Mouse (Mus musculus): ENCODE measurements at regions not wholly inside any gene's neighbourhood (a gene's known extent, or its start where the extent isn't known, plus 50 kb on each side); places are given as distances from the start of the nearest gene placed in this dataset.

DNA sequence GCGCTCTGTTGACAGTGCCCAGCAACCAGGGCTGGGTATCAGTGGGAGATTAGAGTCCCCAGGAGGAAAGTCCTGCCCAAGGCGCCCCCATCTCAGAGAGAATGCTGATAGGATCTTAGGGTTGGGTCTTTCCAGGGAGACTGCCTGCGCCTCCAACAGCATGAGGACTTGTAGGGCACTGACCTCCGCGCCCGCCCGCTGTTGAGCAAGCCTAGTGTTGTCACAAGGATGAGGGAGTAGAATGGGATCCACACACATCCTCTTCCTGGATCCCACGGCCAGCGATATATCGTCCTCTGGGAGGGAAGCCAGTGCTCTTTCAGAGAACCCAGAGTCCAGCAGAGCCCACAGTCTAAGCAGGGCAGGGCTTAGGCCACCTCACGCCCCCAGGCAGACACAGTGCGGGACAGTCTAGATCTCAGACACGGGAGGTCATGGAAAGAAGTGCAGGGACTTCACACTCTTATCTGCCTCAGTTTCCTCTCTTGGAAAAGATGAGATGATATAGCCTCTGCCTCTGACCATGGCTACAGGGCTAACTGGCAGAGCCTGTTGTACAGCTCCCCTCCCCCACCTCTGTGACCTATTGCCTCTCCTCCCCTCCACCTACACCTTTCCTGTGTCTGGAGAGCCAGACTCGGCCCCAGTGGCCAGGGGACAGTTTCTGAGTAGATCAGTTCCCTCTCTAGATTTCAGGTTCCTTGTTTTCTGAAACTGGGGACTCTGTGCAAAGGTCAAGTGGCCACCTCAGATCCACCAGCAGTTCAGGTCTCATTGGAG, 52.0 kb upstream of the Dusp5 start:
- no peak for DNase-seq (ENCODE audit: low spot score)

DNA sequence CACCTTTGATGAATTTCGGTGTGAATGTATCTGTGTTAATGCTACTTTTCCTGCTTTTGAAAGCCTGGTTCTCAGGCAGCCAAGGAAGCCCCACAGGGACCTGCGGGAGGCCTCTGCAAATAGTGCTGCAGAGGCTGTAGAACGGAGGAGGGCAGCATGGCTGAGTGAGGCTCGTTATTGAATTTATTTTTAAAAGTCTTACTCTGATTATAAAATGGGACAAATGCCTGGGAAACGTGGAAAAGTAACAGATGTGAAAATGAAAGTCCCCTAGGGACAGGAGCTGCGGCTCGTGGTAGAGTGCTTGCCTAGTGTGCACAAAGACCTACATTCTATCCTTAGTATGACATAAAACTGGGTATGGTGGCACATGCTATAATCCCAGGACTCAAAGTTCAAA, 59.7 kb upstream of the Dusp5 start:
- DNase-seq (ENCODE audit: low spot score): no peak

DNA sequence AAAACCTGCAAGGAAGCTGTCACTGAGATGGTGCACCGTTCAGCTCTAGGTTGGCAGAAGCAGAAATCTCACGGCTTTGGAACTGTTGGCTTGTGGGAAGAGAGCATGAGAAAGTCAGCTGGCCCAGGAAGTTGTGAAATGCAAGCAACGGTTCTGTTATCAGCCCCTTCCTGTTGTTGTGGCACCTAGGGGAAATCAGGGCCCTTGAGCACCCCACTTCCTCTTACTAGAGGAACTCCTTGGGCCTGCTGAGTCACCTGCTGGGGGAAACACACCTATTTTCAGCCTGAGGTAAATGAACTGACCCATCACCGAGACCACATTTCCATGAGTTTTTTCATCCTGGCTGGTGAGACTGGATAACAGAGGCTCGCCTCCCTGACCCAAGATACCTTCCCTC, 64.2 kb upstream of the Dusp5 start:
- no peak for DNase-seq (ENCODE audit: low spot score)

DNA sequence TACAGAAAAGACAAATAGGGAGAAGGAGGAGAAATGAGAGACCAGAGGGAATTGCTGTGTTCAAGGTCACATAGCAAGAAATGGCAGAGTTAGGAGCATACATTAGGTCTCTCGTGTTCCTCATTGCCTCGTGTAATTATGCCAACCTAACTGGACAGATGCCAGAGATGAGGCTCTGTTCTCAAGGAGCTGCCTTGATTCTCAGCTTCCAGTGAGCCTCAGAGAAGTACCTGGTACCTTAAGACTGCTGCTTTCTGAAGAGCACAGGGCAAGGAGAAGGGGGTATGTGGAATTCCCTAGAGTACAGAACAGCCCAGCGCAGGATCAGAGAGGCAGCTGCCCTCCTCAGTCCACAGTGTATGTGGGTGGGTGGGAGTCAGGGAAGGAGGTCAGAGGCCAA, 64.8 kb upstream of the Dusp5 start:
- DNase-seq (ENCODE audit: low spot score): no peak

DNA sequence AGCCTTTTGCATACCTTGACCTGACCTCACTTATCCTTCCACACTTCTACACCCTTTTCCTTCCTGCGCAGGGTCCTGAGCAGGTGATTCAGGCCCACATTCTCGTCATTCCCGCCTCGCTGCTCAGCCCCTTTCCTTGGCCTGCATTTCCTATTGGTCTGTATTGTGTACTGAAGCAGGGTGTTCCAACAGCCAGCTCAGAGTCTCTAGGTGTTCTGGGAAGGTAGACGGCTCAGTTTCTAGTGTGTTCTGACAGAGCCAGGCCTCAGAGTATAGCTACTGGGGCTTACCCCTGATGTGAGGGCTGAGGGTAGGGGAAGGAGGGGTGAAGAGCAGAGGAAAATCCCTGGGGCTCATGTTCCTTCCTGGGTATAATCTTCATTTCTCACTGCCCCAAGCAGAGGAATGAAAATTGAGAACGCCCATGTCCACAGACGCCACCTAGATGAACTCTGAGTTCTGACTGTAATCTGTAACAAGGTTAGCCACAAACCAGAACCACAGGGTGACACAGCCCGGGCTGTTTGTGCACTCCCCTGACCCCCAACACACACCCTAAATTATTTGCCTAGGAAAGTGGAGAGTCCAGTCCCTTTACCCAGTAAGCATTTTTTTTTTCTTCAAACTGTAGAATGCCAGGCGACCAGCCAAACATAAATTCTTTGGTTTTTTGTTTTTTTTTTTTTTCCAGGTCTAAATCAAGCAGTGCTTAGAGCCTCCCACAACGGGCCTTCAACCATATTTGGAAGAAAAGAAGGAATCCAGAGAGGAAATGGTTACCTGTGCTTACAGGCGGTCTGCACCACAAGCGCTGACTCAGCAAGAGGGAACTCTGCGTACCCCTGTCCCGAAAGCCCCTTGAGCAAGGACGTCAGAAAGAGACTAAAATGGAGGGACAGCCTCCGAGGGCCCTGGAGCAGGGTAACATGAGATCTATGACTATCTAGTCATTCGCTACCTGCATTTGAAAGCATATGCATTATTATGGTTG, 67.6 kb upstream of the Dusp5 start:
- no peak for DNase-seq (ENCODE audit: low spot score)

DNA sequence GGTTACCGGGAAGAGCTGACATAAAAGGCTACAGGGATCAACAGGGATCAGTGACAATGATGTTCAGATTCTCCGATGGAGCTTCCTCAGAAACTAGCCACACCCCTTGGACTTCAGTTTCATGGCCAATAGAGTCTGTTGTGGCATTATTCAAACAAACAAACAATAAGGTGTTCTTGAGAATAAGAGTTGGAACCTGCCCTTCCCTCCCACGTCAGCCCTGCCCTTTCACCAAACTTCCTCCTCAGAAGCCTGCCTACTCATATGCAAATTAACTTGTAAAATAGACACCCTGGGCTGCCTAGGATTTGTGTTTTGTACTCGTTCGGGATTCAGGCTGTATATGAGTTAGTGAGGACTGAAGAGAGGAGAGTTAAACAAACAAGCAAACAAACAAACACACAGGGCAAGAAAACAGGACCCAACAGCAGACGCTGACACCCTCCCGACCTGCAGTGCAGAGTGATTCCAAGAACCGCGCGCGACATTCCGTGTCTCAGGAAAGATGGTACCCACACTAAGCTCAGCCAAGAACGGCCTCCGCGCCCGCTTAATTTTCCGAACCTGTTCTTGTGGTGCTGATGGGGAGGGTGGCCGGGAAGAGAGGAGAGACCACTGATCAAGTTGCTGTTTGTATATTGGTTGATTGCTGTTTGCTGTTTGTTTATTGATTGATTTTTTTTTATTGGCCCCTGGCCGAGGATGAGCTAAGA, 68.4 kb upstream of the Dusp5 start:
- DNase-seq (ENCODE audit: low spot score): no peak

DNA sequence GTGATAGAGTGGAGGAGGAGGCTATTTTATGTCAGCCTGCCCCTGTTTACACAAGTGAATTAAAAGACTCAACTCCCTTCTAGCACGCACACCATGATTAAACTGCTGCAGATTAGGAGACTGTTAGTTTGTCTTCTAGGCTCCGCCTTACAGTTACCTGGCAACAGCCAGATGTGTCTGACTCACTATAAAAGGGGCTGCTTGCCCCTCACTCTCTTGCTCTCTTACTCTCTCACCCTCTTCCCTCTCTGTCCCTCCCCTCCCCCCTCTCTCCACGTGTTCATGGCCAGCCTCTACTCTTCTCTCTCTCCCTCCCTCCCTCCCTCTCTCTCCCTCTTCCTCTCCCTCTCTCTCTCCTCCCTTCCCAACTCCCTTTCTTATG, 69.0 kb upstream of the Smndc1 start:
- no peak for DNase-seq (ENCODE audit: low spot score)

DNA sequence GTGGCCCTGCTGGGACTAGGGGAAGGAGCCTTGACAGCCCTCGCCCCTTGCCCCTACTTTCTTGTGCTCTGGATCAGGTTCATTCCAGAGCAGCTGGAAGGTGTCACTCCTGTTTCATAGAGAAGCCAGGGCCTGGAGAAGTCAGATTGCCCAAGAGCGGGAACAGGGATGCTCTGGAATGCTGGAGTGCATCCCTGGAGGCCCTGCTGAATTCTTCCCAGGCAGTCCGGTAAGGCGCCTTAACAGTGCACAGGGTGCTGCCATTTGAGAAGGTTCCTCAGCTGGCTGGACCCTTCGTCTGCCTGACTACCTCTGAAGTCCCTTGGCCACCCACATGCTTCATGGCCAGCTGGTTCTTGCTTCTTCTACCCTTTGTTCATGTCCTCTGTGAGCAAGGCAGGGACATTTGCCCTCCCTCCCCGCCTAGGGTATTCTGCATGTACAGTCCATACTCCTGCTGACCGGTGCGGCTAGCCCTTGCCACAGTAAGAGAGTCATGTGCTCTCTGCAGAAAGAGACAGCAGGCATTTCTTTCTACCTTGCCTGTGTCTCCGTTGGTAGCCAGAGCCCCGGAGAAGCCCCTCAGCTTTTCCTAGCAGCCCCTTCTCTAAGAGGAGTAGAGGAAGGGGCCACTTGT, 68.5 kb upstream of the Smndc1 start:
- DNase-seq (ENCODE audit: low spot score): no peak

DNA sequence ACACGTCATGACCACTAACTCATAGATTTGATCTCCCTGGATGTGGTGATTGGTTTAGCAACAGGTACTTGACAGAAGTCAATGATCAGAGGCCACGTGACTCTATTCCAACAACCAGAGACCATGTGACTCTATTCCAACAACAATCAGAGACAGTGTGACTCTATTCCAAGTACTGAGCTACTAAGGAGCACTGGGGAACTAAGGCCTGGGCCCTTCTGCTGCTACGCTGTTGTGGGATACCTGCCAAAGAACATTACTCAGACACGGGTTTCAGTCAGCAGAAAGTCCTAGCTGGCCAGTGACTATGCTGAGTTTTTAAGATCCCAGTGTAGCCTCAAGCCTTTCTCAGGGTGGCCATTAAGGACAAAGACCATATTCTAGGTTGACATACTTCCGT, 66.3 kb upstream of the Smndc1 start:
- no peak for DNase-seq (ENCODE audit: low spot score)

DNA sequence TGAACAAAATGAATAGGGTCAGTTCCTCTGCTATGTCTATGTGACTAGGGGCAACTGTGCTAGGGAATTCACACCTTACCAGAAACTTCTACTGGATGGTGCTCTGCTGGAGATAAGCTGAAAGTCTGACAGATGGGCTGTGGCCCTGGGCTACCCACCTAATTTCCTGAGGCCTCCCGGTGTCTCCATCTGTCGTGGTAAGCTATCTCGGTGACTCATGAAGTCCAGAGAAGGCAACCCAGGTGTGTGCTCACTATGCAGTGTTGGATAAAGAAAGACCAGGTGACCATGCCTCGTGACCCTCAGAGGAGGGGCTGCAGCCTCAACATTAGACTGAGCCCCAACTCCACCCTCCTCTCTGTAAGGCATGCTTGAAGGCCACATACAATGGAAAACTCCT, 64.2 kb upstream of the Smndc1 start:
- no peak for DNase-seq (ENCODE audit: low spot score)

DNA sequence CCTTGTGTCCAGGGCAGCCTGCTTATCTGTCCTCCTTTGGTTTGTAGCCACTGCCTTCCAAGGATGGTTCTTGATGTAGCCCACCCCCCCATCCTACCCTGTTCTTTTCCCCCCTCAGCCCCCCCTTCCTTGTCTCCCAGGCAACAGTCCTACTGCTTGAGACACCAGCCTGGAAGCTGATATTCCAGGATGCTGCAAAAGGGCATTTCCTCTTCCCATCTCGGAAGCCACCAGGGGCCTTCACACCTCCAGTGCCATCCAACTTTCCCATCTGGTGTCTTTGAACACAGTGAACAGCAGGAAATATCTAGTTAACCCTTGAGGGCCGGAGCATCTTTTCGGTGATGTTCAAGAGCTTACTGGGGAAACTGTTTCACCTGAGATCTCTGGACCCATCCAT, 63.7 kb upstream of the Smndc1 start:
- no peak for DNase-seq (ENCODE audit: low spot score)

DNA sequence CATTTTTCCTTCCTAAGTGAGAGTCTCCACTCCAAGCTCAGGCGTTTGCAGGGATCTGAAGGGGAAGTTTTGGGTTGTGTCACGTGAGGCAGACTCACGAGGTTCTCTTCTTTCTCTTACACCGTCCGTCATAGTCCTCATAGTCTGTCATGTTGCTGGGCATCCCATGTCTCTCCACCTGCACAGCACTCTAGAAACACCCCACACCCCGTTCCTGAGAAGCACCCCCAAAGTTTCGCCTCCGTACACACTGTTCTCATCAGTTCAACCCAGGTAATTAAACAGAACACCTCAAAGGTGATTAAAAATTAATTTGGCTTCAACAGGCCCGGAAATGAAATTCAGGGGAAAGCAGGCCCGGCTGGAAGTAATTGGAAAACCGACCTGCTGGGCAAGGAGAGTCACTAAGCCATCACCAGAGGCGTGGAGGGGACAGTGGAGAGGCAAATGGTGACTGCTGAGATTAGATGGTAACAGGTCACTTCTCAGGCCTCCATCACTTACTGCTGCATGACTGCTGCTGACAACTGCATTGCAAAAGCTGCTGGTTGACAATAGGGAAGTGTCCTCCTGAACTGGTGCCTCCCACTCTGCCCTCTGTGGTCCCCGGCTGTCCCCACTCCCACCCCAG, 63.1 kb upstream of the Smndc1 start:
- no peak for DNase-seq (ENCODE audit: low spot score)

DNA sequence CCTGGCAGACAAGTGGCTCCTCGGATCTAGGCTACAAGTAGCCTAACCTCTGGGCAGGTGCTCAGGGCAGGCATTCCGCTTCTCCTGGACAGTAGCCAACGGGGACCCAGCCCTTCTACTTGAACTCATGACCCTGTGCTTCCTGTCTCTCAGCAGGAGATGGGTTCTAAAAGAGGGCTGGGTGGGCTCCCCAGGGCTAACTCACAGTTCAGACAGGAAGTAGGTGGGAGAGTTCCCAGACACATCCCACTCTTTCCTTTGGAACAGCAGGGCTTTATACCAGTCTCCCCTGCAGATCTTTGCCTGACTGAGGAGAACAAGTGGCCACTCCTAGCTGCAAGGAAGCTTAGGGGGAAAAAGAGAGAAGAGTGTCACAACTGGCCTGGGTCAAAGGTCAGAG, 62.0 kb upstream of the Smndc1 start:
- DNase-seq (ENCODE audit: low spot score): no peak

DNA sequence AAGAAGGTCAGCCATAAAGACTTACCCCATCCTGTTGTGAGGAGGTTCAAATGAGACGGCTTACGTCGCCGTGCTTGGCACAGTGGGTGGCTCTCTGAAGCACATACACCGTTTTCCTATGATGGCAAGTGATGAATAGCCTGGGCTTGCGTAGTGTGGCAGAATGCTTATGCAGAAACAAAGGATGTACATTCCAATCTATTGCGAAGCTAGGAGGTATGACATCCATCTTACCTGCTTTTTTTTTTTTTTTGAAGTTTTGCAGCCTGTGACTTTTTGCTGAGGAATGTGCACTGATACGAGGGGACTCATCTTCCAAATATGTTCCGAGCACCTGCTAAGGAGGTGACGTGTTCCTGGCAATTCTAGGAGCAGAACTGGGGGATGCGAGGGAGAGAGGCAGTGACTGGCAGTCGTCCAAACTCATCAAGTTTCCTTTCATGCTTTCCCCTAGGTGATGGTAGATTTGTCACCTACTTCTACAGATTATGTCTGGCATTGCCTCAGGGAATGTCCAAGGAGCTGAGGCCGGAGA, 61.1 kb upstream of the Smndc1 start:
- no peak for DNase-seq (ENCODE audit: low spot score)

DNA sequence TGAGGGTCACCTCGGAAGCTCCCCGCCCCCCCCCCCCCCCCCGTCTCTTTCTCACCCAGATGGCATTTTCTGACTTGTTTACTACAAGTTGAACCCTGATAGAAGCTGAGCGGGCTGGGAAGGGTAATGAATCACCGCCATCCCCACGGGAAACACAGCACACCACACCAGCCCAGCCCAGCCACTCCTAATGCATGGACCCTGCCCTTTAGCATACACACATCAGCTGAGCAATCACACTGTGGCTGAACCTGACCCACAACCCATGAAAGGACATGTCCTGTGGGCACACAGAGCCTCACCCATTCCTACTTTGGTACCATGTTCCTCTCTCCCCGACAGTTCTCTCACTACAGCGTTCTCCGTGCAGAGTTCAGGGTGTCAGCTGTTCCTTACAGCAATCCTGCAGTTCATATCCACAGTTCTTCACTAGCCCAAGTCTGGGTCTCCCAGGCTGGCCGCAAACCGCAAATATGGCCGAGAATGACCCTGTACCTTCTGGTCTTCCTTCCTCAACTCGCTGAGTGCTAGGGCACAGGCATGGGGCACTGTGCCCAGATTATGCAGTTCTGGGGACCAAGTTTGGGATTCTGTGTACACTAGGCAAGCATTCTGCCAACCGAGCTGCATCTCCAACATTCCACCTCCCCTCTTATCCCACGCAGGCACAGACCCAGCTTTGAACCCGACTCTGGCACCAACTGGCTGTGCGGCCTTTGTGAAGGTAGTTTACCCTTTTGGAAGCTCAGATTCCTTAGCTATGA, 60.4 kb upstream of the Smndc1 start:
- no peak for DNase-seq (ENCODE audit: low spot score)

DNA sequence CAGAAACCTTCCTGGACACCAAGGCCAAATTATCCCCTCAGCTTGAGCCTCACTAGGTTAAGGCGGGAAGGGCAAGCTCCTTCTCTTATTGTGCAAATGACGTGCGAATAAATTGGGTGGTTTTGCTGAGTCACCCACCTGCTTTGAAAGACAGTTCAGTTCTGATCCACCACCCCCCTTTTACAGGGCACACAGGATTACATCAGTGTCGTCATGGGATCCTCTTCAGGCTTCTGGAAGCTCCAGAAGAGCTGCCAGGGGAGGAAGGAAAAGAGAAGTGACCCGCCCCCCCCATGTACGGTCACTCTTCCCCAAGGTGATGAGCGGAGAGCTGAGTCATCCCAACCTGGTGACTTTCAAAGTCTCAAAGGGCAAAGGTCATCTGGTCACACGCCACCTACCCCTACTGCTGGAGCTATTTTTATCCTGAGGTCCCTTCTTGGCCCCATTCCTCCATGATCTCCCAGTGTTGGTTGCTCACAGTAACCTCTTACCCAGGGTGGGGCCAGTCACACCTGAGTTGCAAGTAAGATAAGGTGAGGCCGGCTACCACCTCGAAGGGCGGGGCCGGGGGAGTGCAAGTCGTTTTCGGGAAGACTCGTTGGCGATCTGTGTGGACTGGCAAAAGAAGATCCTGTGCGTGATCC, 58.9 kb upstream of the Smndc1 start:
- no peak for DNase-seq (ENCODE audit: low spot score)

DNA sequence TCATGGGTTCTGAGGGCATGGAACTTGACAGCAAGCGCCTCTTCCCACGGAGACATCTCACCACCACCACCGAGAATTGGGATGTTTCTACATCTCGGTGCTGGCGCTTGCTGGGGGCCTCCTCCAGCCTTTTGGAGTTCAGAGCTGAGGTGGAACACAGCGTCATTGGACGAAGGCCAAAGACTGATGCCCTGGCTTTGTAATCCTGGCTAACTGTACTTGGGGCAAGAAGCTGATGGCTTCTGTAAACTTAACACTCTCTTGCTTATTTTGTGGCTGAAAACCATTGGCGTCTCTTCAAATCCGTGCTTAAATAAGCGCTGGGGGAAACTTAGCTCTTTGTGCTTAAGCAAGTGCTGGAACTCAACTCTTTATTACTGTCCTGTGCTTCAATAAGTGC, 57.8 kb upstream of the Smndc1 start:
- peak; percentile 57 for DNase-seq (ENCODE audit: low spot score)

DNA sequence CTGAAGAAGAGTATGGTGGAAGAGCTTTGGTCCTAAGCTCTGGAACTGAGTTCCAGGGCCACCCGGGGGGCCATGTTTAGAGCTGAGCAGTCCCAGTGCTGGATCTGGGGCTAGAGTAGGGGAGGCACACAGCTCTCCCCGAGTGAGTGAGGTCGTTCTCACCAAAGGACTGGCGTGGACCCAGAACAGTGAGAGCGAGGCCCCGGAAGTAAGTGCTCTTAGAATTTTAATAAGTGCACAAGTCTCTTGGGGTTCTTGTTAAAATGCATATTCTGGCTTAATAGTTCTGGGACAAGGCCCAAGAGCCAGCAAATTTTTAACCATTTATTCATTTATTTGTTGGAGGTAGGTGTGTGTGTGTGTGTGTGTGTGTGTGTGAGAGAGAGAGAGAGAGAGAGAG, 57.4 kb upstream of the Smndc1 start:
- DNase-seq (ENCODE audit: low spot score): no peak

DNA sequence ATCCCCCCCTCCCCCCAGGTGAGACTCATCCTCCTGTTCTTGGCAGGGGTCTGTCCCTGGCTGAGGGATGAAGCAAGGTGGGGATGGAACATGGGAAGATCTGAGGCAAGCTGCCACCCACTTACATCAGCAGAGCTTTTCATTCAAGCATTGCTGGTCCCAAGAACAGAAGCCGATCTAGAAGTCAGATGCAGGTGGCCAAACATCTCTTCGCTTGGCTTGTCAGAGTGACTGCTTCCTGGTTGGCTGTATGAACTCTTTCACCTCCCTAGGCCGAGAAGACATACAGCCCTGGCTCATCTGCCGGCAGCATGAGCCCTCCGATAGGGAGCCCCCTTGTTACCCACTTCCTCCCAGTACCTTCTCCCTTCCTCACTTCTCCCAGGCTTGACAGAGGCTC, 55.8 kb upstream of the Smndc1 start:
- DNase-seq (ENCODE audit: low spot score): no peak

DNA sequence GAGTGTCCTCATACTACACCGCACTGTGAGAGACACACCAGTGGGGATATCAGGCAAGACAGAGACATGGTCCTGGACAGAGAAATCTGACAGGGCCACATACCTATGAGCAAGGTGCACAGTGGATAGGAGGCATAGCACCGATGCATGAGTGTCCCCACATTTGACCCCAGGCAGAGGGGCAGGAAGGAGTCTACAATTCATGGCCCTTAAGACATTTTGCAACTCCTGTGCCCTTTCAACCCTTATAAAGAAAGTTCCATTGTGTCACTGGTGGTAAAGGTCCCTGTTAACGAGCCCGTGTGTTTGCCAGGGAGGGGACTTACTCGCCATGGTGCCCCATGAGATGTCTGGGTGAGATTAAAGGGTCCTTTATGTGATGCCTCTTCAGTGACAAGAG, 54.3 kb upstream of the Smndc1 start:
- DNase-seq (ENCODE audit: low spot score): no peak
